Mouse (Mus musculus): ENCODE results near the gene Spry1.
A peak's percentile ranks its signal among the peaks of the same experiment; 100 is the strongest.

Gene Spry1

GRCm38 (mm10) chr3:37641796-37642680 is 2.3 kb downstream of the Spry1 start:
- DNase-seq (ENCODE audit: extremely low spot score), result no peak

- DNase-seq (ENCODE audit: extremely low spot score), result no peak
These were observed 3.0 kb downstream of the Spry1 start for GRCm38 (mm10) chr3:37642681-37643214.

- DNase-seq (ENCODE audit: extremely low spot score), result no peak
These were observed 3.7 kb downstream of the Spry1 start for GRCm38 (mm10) chr3:37643411-37643810.

GRCm38 (mm10) chr3:37643903-37644302 is 4.2 kb downstream of the Spry1 start:
- no peak for DNase-seq (ENCODE audit: extremely low spot score)

DNA sequence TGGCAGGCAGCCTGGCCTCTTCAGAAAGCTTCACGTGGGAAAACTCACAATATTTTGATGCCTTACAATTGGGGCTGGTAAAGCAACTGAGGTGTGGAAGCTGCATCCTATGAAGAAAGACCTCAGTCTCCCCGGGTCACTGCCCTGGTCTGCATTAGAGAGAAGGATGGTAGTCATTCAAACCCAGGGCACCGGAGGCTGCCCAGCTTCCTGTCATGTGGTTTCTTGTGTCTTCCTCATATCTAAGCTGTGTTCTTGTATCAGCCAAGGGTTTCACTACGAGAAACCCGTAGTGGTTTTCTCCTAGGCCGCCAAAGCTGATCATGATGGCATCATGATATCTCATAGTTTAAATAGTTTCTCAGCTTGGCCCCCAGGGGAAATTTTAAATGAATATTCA is 5.3 kb downstream of the Spry1 start:
- DNase-seq (ENCODE audit: extremely low spot score), result no peak

- no peak for DNase-seq (ENCODE audit: extremely low spot score)
These were observed 6.5 kb downstream of the Spry1 start for GRCm38 (mm10) chr3:37646221-37646620.

DNA sequence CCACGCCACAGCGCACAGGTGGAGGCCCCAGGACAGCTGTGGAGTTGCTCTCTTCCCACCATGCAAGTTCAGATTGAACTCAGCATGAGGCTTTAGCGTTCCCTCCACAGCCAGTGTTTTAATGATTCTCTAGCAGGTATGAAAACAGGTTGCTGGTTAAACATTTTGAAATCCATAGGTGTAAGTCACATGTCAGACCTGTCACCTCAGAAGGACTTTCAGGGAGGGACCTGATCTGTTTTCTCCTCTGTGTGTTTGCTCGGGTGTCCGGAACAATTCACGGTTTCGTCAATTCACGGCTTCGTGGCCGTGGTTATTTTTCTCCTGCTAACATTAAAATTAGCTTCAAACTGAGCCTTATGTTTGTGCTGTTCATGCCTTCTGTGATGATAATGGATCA is 7.5 kb downstream of the Spry1 start:
- DNase-seq (ENCODE audit: extremely low spot score), result no peak

- no peak for DNase-seq (ENCODE audit: extremely low spot score)
These were observed 8.5 kb downstream of the Spry1 start for GRCm38 (mm10) chr3:37648244-37648643.

DNA sequence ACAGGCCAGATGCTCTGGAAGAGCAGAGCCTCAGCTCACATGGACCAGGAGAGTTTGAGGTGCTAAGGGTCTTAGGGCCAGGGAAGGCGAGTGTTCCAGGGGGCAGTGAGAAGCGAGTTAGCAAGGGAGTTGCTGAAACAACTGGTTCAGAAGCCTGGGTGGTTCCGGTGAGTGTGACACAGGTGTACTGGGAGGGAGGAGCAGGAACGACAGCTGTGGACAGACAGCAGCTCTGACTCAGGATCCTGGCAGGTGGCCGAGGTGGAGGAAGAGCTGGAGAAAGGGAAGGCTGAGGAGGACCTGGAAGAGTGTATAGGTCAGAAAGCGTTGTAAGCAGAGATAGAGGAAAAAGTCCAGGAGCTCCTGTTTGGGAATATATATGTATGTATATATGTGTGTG is 9.5 kb downstream of the Spry1 start:
- DNase-seq (ENCODE audit: extremely low spot score), result no peak

GRCm38 (mm10) chr3:37652537-37652936 is 12.8 kb downstream of the Spry1 start:
- no peak for DNase-seq (ENCODE audit: extremely low spot score)

DNA sequence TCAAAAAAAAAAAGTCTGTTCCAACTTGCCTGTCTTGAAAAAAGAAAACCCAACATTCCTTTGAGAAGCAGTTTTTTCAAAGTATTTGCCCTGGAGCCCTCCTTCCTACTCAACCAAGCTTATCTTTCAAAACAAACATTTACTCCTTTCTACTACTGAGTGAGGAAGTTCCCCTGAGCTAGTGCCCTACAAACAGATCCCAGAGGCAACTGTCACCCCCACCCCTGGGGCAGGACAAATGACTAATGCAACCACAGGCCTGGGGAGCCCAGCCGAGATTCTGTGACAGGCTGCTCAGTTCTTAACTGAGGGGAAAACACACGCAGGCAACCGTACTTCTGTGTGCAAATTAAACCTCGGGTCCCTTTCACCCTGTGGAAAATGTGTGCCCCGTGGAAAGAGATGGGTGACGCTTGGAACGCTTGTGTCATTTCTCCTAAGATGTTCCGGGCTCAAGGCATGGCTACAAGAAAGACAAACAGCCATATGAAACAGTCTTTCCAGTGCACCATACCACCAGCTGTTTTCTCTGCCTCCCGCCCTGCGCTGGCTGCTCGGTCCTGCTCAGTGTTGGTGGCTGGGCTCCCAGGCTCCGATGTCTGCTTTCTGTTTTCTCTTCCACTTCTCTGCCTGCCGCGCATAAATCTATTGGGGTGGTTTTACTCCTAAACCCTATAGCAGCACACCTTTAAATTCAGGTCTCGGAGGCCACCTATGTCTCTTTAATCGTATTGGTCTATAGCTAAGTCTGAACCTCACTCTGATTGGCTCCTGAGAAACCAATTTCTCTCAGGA is 14.4 kb downstream of the Spry1 start:
- DNase-seq (ENCODE audit: extremely low spot score), result no peak

- no peak for DNase-seq (ENCODE audit: extremely low spot score)
These were observed 15.0 kb downstream of the Spry1 start for GRCm38 (mm10) chr3:37654787-37655186.

DNA sequence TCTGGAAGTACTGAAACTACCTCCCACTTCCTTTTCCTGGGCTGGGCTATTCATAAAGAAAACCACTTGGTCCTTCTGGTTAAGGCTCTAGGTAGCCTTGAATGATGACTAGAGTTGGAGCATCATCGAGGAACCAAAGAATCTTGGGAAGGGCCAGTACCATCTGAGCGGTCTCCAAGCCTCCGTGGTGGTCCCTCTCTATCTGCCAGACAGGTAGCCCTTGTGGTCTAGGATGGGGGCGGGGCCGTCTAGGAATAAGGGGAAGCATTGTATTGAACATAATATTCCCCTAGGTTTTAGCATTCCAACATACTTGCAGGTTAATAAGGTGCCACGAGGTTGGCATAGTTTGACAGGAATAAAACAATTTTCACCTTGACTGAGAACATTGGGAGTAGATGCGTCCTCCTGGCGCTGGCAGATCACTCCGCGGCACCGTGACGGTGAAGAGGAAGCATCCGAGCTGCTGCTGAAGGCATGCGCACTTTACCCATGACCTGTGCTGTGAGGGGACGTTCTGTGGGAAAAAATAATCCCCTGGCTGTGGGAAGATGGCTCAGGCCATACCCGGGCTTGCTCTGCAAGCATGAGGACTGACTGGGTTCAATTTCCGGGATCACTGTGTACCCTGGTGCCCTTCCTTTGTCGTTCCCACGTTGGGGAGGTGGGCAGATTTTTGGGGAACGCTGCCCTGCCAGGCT is 16.3 kb downstream of the Spry1 start:
- DNase-seq (ENCODE audit: extremely low spot score), result no peak

DNA sequence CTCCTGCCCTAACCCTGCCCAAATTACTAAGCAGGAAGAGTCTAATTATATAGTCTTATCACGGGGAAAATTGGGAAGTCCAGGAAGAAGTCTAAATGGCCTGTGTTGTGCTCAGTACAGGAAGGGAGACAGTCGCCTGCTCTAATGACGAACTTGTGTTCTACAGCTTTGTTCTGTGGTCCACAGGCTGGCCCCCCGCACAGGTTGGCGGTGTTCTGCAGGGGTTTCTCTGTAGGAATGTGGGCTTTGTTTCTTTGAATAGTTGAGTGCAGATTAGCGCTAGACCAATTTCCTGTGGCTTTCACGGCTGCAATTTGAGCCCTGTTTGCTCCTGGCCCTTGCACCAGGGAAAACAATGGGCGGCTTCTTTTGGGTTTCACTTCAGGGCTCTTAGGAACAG is 17.3 kb downstream of the Spry1 start:
- peak; percentile 48 for DNase-seq (ENCODE audit: extremely low spot score)

DNA sequence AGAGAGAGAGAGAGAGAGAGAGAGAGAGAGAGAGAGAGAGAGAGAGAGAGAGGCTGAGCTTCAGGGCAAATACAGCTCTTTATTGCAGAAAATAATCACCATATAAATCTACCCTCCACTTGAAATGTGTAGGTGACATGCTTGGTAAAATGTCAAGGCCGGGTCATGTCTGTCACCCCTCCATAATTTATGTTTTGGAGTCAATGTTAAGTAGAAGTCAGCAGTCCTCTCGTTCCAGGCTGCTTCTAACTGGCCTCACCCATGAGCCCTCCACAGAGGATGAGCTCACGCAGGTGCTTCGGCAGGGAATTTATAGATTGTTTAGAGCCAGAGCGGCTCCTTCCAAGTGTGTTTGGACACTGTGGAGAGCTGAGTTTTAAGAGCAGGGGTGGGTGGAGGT is 18.4 kb downstream of the Spry1 start:
- DNase-seq (ENCODE audit: extremely low spot score), result no peak

DNA sequence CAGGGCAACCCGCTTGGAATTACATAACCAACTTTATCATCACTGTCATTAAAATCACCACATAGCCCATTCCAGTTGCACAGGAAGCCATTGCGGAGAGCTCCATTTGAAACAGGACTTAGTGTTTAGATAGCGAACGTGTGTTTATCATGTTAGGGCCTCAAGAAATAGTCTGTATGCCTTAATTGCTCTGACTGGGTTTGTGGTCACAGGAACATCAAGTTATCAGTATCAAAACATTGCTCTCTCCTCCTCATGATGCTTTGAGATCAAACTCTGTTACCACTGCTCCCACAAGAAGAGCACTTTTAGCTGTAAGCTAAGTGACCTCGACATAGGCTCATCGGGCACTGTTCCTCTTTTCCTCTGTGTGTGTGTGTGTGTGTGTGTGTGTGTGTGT is 19.9 kb downstream of the Spry1 start:
- DNase-seq (ENCODE audit: extremely low spot score), result no peak

DNA sequence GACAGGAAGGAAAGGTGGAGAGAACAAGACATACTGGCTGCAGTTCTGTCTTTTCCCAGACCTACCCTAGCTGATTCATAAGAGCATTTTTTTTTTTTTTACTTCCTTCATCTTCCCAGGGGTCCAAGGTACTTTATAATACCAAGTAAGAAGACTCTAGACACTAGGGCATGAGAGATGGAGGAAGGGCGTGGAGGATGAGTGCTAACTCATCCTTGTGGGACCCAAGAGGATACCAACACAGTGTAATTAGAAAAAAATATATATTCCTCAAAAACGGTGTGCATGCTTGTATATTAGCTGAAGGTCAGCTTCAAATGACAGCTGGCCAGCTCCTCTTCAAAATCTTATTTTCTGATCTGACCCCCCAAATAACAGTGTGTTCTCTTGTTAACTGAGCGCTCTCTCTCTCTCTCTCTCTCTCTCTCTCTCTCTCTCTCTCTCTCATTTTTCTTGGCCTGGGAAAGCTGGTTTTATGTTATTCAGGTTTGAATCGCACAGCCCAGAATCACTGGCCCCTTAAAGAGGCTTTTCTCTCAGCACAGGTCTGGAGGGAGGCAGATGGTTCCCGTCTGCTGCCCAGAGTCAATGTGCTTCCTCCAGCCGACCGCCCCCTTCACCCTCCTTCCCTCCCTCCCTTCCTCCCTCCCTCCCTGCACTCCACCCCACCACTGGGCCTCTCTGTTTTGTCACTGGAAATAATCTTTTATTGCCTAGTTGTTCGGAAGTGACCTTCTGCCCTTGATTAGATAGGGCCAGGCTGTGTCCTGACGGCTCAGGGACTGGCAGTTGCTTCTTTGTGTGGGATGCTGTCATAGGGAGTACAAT is 26.8 kb downstream of the Spry1 start:
- DNase-seq (ENCODE audit: extremely low spot score), result peak; percentile 85

DNA sequence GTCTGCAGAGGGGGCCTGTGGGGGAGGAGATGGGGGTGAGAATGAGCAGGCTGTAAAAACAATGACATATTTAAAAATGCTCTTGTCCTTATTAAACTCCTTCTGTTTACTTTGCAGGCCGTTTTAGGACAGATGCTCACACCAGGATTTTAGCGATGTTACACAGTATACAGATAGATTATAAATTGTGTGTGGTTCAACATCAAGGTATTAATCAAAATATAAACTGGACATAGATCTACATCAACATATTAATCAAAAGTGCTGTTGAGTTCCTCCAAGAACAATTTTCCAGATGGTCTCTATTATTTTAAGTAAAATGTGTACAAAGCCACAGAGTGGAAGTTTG is 27.3 kb downstream of the Spry1 start:
- no peak for DNase-seq (ENCODE audit: extremely low spot score)

GRCm38 (mm10) chr3:37667736-37668135 is 28.0 kb downstream of the Spry1 start:
- DNase-seq (ENCODE audit: extremely low spot score), result no peak

- no peak for DNase-seq (ENCODE audit: extremely low spot score)
These were observed 28.9 kb downstream of the Spry1 start for GRCm38 (mm10) chr3:37668652-37669051.

GRCm38 (mm10) chr3:37669100-37669499 is 29.4 kb downstream of the Spry1 start:
- DNase-seq (ENCODE audit: extremely low spot score), result no peak

Measured in embryo, embryonic 9.5 days (tissue).